Mouse (Mus musculus) testis, adult 2 months (tissue): ENCODE measurements around the gene Ripk3.

Experiments used
- CTCF ChIP-seq: fragments of 200-500 bp; IDR thresholded peaks from 2 replicates; pipeline ENCODE4 v1.5.1; 2012; ENCODE audit warnings: low read depth, mild to moderate bottlenecking, inconsistent platforms, low read length, moderate library complexity; ENCODE audit not compliant: control insufficient read depth, insufficient read depth, insufficient replicate concordance
- POLR2A ChIP-seq: fragments of 200-500 bp; IDR thresholded peaks from 2 replicates; pipeline ENCODE4 v1.6.1; 2012; ENCODE audit warnings: low read depth, mild to moderate bottlenecking, inconsistent platforms, low read length, moderate library complexity; ENCODE audit not compliant: control insufficient read depth

- TF ChIP-seq POLR2A (no peak), CTCF (no peak)
Measured at GRCm38 (mm10) chr14:55745861-55746237, 42.8 kb downstream of the Ripk3 start.
